Mouse (Mus musculus): ENCODE results near the gene Il4ra. TPM values are rescaled to one million over a fixed set of nuclear protein-coding genes. Genes with fewer than 3 reads are reported as not detected.
A peak's percentile ranks its signal among the peaks of the same experiment; 100 is the strongest.

Il4ra gene
- polyA plus RNA-seq, 1 experiment from 2014 or later: 2.9 TPM

- no peaks in the 10 kb centered on the region for H3K27me3 ChIP-seq (ENCODE audit: control insufficient read depth, insufficient read depth, low read length)
- H3K4me1 ChIP-seq (replicated peaks; ENCODE audit: control insufficient read depth, insufficient read depth, low read length): no peaks in the 10 kb centered on the region
- H3K9ac ChIP-seq (ENCODE audit: low read length): no peak overlapping the region
- no peak overlapping the region for H3K4me2 ChIP-seq (ENCODE audit: low read depth, low read length, severe bottlenecking)
- 45% methylated on average over 11 of the region's 11 CpGs for WGBS
- no peak for ATAC-seq (replicated peaks; ENCODE audit: low FRiP score)
- H3K4me3 ChIP-seq (ENCODE audit: low read depth, low read length): no peak overlapping the region
- H3K27ac ChIP-seq (ENCODE audit: low read depth, low read length): no peak overlapping the region
- H3K36me3 ChIP-seq (ENCODE audit: control insufficient read depth, insufficient read depth, low read length): no peaks in the 10 kb centered on the region
- no peaks in the 10 kb centered on the region for H3K9me3 ChIP-seq (ENCODE audit: control insufficient read depth, low read length)
- no peak for DNase-seq (ENCODE audit: low spot score)
Measured at GRCm38 (mm10) chr7:125542335-125543050, 9.4 kb upstream of the Il4ra start.

GRCm38 (mm10) chr7:125543497-125543896 lies 8.4 kb upstream of the Il4ra start:
- 80% methylated on average over 3 of the region's 3 CpGs for WGBS
- Histone ChIP-seq H3K9ac (ENCODE audit: low read length) (no peak overlapping the region), H3K27me3 (ENCODE audit: control insufficient read depth, insufficient read depth, low read length) (no peaks in the 10 kb centered on the region), H3K4me3 (ENCODE audit: low read depth, low read length) (no peak overlapping the region), H3K4me1 (replicated peaks; ENCODE audit: control insufficient read depth, insufficient read depth, low read length) (no peaks in the 10 kb centered on the region), H3K27ac (ENCODE audit: low read depth, low read length) (no peak overlapping the region), H3K4me2 (ENCODE audit: low read depth, low read length, severe bottlenecking) (no peak overlapping the region), H3K36me3 (ENCODE audit: control insufficient read depth, insufficient read depth, low read length) (no peaks in the 10 kb centered on the region), H3K9me3 (ENCODE audit: control insufficient read depth, low read length) (no peaks in the 10 kb centered on the region)
- DNase-seq (ENCODE audit: low spot score): no peak
- ATAC-seq (replicated peaks; ENCODE audit: low FRiP score): no peak

- no peaks in the 10 kb centered on the region for H3K36me3 ChIP-seq (ENCODE audit: control insufficient read depth, insufficient read depth, low read length)
- no peaks in the 10 kb centered on the region for H3K27me3 ChIP-seq (ENCODE audit: control insufficient read depth, insufficient read depth, low read length)
- H3K4me2 ChIP-seq (ENCODE audit: low read depth, low read length, severe bottlenecking): no peak overlapping the region
- ATAC-seq (replicated peaks; ENCODE audit: low FRiP score) (no peak), DNase-seq (ENCODE audit: low spot score) (no peak)
- WGBS: 86% methylated on average over 7 of the region's 7 CpGs
- H3K9me3 ChIP-seq (ENCODE audit: control insufficient read depth, low read length): no peaks in the 10 kb centered on the region
- H3K4me1 ChIP-seq (replicated peaks; ENCODE audit: control insufficient read depth, insufficient read depth, low read length): no peaks in the 10 kb centered on the region
- no peak overlapping the region for H3K27ac ChIP-seq (ENCODE audit: low read depth, low read length)
- H3K9ac ChIP-seq (ENCODE audit: low read length): no peak overlapping the region
- no peak overlapping the region for H3K4me3 ChIP-seq (ENCODE audit: low read depth, low read length)
Measured at GRCm38 (mm10) chr7:125545331-125545730, 6.6 kb upstream of the Il4ra start.

GRCm38 (mm10) chr7:125546727-125547126 lies 5.2 kb upstream of the Il4ra start:
- 85% methylated on average over 6 of the region's 6 CpGs for WGBS
- Histone ChIP-seq H3K4me3 (ENCODE audit: low read depth, low read length) (no peak overlapping the region), H3K27ac (ENCODE audit: low read depth, low read length) (no peak overlapping the region), H3K9ac (ENCODE audit: low read length) (no peak overlapping the region), H3K27me3 (ENCODE audit: control insufficient read depth, insufficient read depth, low read length) (peaks cover 2% of the 10 kb centered on the region; the same call in 1 of the 2 replicates), H3K36me3 (ENCODE audit: control insufficient read depth, insufficient read depth, low read length) (no peaks in the 10 kb centered on the region), H3K9me3 (ENCODE audit: control insufficient read depth, low read length) (no peaks in the 10 kb centered on the region), H3K4me2 (ENCODE audit: low read depth, low read length, severe bottlenecking) (no peak overlapping the region), H3K4me1 (replicated peaks; ENCODE audit: control insufficient read depth, insufficient read depth, low read length) (no peaks in the 10 kb centered on the region; the same call in 1 of the 2 replicates)
- DNase-seq (ENCODE audit: low spot score) (no peak), ATAC-seq (replicated peaks; ENCODE audit: low FRiP score) (no peak)

- 83% methylated on average over 8 of the region's 8 CpGs for WGBS
- Histone ChIP-seq H3K27me3 (ENCODE audit: control insufficient read depth, insufficient read depth, low read length) (peaks cover 10% of the 10 kb centered on the region; the same call in 1 of the 2 replicates), H3K27ac (ENCODE audit: low read depth, low read length) (no peak overlapping the region), H3K4me3 (ENCODE audit: low read depth, low read length) (no peak overlapping the region), H3K9ac (ENCODE audit: low read length) (no peak overlapping the region), H3K4me1 (replicated peaks; ENCODE audit: control insufficient read depth, insufficient read depth, low read length) (peaks cover 2% of the 10 kb centered on the region; the same call in 1 of the 2 replicates), H3K4me2 (ENCODE audit: low read depth, low read length, severe bottlenecking) (no peak overlapping the region), H3K9me3 (ENCODE audit: control insufficient read depth, low read length) (no peaks in the 10 kb centered on the region), H3K36me3 (ENCODE audit: control insufficient read depth, insufficient read depth, low read length) (no peaks in the 10 kb centered on the region)
- DNase-seq (ENCODE audit: low spot score): no peak
- no peak for ATAC-seq (replicated peaks; ENCODE audit: low FRiP score)
Measured at GRCm38 (mm10) chr7:125549916-125550315, 2.0 kb upstream of the Il4ra start.

- H3K9me3 ChIP-seq (ENCODE audit: control insufficient read depth, low read length): no peaks in the 10 kb centered on the region
- no peak overlapping the region for H3K27ac ChIP-seq (ENCODE audit: low read depth, low read length)
- DNase-seq (ENCODE audit: low spot score) (peak; percentile 28), ATAC-seq (replicated peaks; ENCODE audit: low FRiP score) (no peak)
- H3K36me3 ChIP-seq (ENCODE audit: control insufficient read depth, insufficient read depth, low read length): no peaks in the 10 kb centered on the region
- H3K4me1 ChIP-seq (replicated peaks; ENCODE audit: control insufficient read depth, insufficient read depth, low read length): peaks cover 2% of the 10 kb centered on the region; the same call in 1 of the 2 replicates
- no peak overlapping the region for H3K9ac ChIP-seq (ENCODE audit: low read length)
- H3K27me3 ChIP-seq (ENCODE audit: control insufficient read depth, insufficient read depth, low read length): peaks cover 10% of the 10 kb centered on the region; the same call in 1 of the 2 replicates
- 83% methylated on average over 6 of the region's 6 CpGs for WGBS
- H3K4me2 ChIP-seq (ENCODE audit: low read depth, low read length, severe bottlenecking): no peak overlapping the region
- no peak overlapping the region for H3K4me3 ChIP-seq (ENCODE audit: low read depth, low read length)
Measured at GRCm38 (mm10) chr7:125550881-125551381, 989 bp upstream of the Il4ra start.

- 72% methylated on average over 11 of the region's 11 CpGs for WGBS
- H3K36me3 ChIP-seq (ENCODE audit: control insufficient read depth, insufficient read depth, low read length): no peaks in the 10 kb centered on the region
- H3K4me3 ChIP-seq (ENCODE audit: low read depth, low read length): no peak overlapping the region
- no peak for ATAC-seq (replicated peaks; ENCODE audit: low FRiP score)
- H3K9me3 ChIP-seq (ENCODE audit: control insufficient read depth, low read length): no peaks in the 10 kb centered on the region
- no peak overlapping the region for H3K27ac ChIP-seq (ENCODE audit: low read depth, low read length)
- peak overlapping the region; percentile 96; the same call in 1 of the 2 replicates for H3K4me2 ChIP-seq (ENCODE audit: low read depth, low read length, severe bottlenecking)
- peaks cover 10% of the 10 kb centered on the region; the same call in 1 of the 2 replicates for H3K27me3 ChIP-seq (ENCODE audit: control insufficient read depth, insufficient read depth, low read length)
- peak; percentile 37 for DNase-seq (ENCODE audit: low spot score)
- peak overlapping the region; percentile 63; the same call in 1 of the 2 replicates for H3K9ac ChIP-seq (ENCODE audit: low read length)
- peaks cover 2% of the 10 kb centered on the region; the same call in 1 of the 2 replicates for H3K4me1 ChIP-seq (replicated peaks; ENCODE audit: control insufficient read depth, insufficient read depth, low read length)
Measured at GRCm38 (mm10) chr7:125552851-125553555, 1.1 kb downstream of the Il4ra start.

- 88% methylated on average over 13 of the region's 13 CpGs for WGBS
Measured at GRCm38 (mm10) chr7:125553653-125554428, 1.9 kb downstream of the Il4ra start.

More at GRCm38 (mm10) chr7:125553653-125554428, 1.9 kb downstream of the Il4ra start:
- H3K27me3 ChIP-seq (ENCODE audit: control insufficient read depth, insufficient read depth, low read length): peaks cover 10% of the 10 kb centered on the region; the same call in 1 of the 2 replicates
- no peaks in the 10 kb centered on the region for H3K36me3 ChIP-seq (ENCODE audit: control insufficient read depth, insufficient read depth, low read length)
- H3K27ac ChIP-seq (ENCODE audit: low read depth, low read length): no peak overlapping the region
- H3K4me1 ChIP-seq (replicated peaks; ENCODE audit: control insufficient read depth, insufficient read depth, low read length): peaks cover 2% of the 10 kb centered on the region; the same call in 1 of the 2 replicates
- no peaks in the 10 kb centered on the region for H3K9me3 ChIP-seq (ENCODE audit: control insufficient read depth, low read length)
- H3K4me2 ChIP-seq (ENCODE audit: low read depth, low read length, severe bottlenecking): no peak overlapping the region
- ATAC-seq (replicated peaks; ENCODE audit: low FRiP score) (no peak), DNase-seq (ENCODE audit: low spot score) (peak; percentile 45)
- H3K4me3 ChIP-seq (ENCODE audit: low read depth, low read length): no peak overlapping the region
- no peak overlapping the region for H3K9ac ChIP-seq (ENCODE audit: low read length)

Measured in forebrain, embryonic 11.5 days (tissue).